Mouse (Mus musculus) kidney, postnatal 0 days (tissue): ENCODE data around the gene Gna14. TPM values are rescaled to one million over a fixed set of nuclear protein-coding genes. Genes with fewer than 3 reads are reported as not detected.

ENCODE experiments used
- ATAC-seq: fragments of 200-750 bp; cut with Nextera tagmentation; replicated peaks from 2 replicates; pipeline ENCODE4 v1.8.0; 2017; ENCODE audit warnings: low read depth, moderate number of reproducible peaks, moderate TSS enrichment, moderate library complexity; ENCODE audit not compliant: low FRiP score
- DNase-seq: peaks from one replicate; pipeline ENCODE4 v3.0.0-alpha.2; 2016; ENCODE audit warnings: low spot score
- H3K27ac ChIP-seq: fragments of 300-500 bp; sonication (generic); 2 replicates; pipeline ENCODE4 v1.5.1; 2014; ENCODE audit warnings: mild to moderate bottlenecking
- H3K27me3 ChIP-seq: fragments of 300-500 bp; sonication (generic); 2 replicates; pipeline ENCODE4 v1.6.1; 2014; ENCODE audit warnings: low read length, mixed read lengths; ENCODE audit not compliant: insufficient read depth
- H3K36me3 ChIP-seq: fragments of 300-500 bp; sonication (generic); 2 replicates; pipeline ENCODE4 v1.6.1; 2014; ENCODE audit warnings: low read length, mixed read lengths; ENCODE audit not compliant: insufficient read depth
- H3K4me1 ChIP-seq: fragments of 300-500 bp; sonication (generic); replicated peaks from 2 replicates; pipeline ENCODE4 v1.6.1; 2014; ENCODE audit warnings: antibody characterized with exemption, low read length, mixed read lengths; ENCODE audit not compliant: insufficient read depth
- H3K4me2 ChIP-seq: fragments of 300-500 bp; sonication (generic); 2 replicates; pipeline ENCODE4 v1.6.1; 2014; ENCODE audit warnings: mild to moderate bottlenecking, low read length, moderate library complexity, mixed read lengths
- H3K4me3 ChIP-seq: fragments of 300-500 bp; sonication (generic); replicated peaks from 2 replicates; pipeline ENCODE4 v1.5.1; 2014; ENCODE audit warnings: low read depth, low read length
- H3K9ac ChIP-seq: fragments of 300-500 bp; sonication (generic); 2 replicates; pipeline ENCODE4 v1.6.1; 2014; ENCODE audit warnings: low read depth, low read length
- H3K9me3 ChIP-seq: fragments of 300-500 bp; sonication (generic); replicated peaks from 2 replicates; pipeline ENCODE4 v1.6.1; 2016; ENCODE audit warnings: low read length, inconsistent platforms, mixed read lengths
- CTCF ChIP-seq: IDR thresholded peaks from 2 replicates; pipeline ENCODE4 v1.5.1; 2016; ENCODE audit warnings: antibody characterized with exemption, low read depth, mild to moderate bottlenecking, moderate library complexity
- WGBS: fragments of 180-500 bp; shearing (Covaris S2); extraction: QIAGEN DNeasy Blood & Tissue Kit; methylation state at CpG from one replicate; pipeline ENCODE4 v1.1.7; 2014; 5-methylcytosine and 5-hydroxymethylcytosine counted together
- polyA plus RNA-seq: library from polyadenylated mRNA; unstranded; fragments of >200 nt; fragmentation: Nextera tagmentation; extraction: Ambion mirVana; gene quantifications from 2 replicates; pipeline ENCODE4 v1.2.1, GENCODE M21; 2015

The Gna14 gene
- polyA plus RNA-seq, 1 experiment from 2014 or later: 9.8 TPM

- Histone ChIP-seq H3K9ac (no peak overlapping the region), H3K36me3 (no peaks in the 10 kb centered on the region), H3K27me3 (no peaks in the 10 kb centered on the region), H3K9me3 (no peaks in the 10 kb centered on the region), H3K4me2 (no peak overlapping the region), H3K4me3 (no peak overlapping the region), H3K27ac (no peak overlapping the region), H3K4me1 (no peaks in the 10 kb centered on the region)
- 91% methylated on average over 14 of the region's 14 CpGs for WGBS
- no peak for TF ChIP-seq CTCF
- ATAC-seq (no peak), DNase-seq (no peak)
Observed at GRCm38 (mm10) chr19:16460831-16461230, 25.3 kb downstream of the Gna14 start.

- Histone ChIP-seq H3K36me3 (no peaks in the 10 kb centered on the region), H3K27ac (no peak overlapping the region), H3K4me2 (no peak overlapping the region), H3K9me3 (no peaks in the 10 kb centered on the region), H3K4me3 (no peak overlapping the region), H3K9ac (no peak overlapping the region), H3K4me1 (no peaks in the 10 kb centered on the region), H3K27me3 (no peaks in the 10 kb centered on the region)
- 68% methylated on average over 9 of the region's 9 CpGs for WGBS
- ATAC-seq (no peak), DNase-seq (no peak)
- TF ChIP-seq CTCF: no peak
Observed at GRCm38 (mm10) chr19:16462461-16462860, 26.9 kb downstream of the Gna14 start.

- H3K27ac ChIP-seq: no peak overlapping the region
- ATAC-seq (no peak), DNase-seq (no peak)
- no peak overlapping the region for H3K4me2 ChIP-seq
- H3K4me3 ChIP-seq: no peak overlapping the region
- H3K9me3 ChIP-seq: no peaks in the 10 kb centered on the region
- 76% methylated on average over 4 of the region's 4 CpGs for WGBS
- H3K27me3 ChIP-seq: no peaks in the 10 kb centered on the region
- H3K9ac ChIP-seq: no peak overlapping the region
- H3K36me3 ChIP-seq: no peaks in the 10 kb centered on the region
- no peaks in the 10 kb centered on the region for H3K4me1 ChIP-seq
- no peak for TF ChIP-seq CTCF
Observed at GRCm38 (mm10) chr19:16464730-16465129, 29.2 kb downstream of the Gna14 start.

- 22% methylated on average over 2 of the region's 2 CpGs for WGBS
- H3K36me3 ChIP-seq: no peaks in the 10 kb centered on the region
- no peak overlapping the region for H3K4me3 ChIP-seq
- H3K27me3 ChIP-seq: no peaks in the 10 kb centered on the region
- no peaks in the 10 kb centered on the region for H3K4me1 ChIP-seq
- H3K9ac ChIP-seq: no peak overlapping the region
- H3K9me3 ChIP-seq: no peaks in the 10 kb centered on the region
- no peak overlapping the region for H3K27ac ChIP-seq
- ATAC-seq: no peak
- TF ChIP-seq CTCF: no peak
- DNase-seq: no peak
- no peak overlapping the region for H3K4me2 ChIP-seq
Observed at GRCm38 (mm10) chr19:16468756-16469374, 33.3 kb downstream of the Gna14 start.

- no peaks in the 10 kb centered on the region for H3K36me3 ChIP-seq
- ATAC-seq (no peak), DNase-seq (no peak)
- H3K27ac ChIP-seq: no peak overlapping the region
- TF ChIP-seq CTCF: no peak
- no peaks in the 10 kb centered on the region for H3K27me3 ChIP-seq
- no peak overlapping the region for H3K4me2 ChIP-seq
- H3K9ac ChIP-seq: no peak overlapping the region
- H3K4me1 ChIP-seq: no peaks in the 10 kb centered on the region
- no peak overlapping the region for H3K4me3 ChIP-seq
- 90% methylated on average over 5 of the region's 5 CpGs for WGBS
- no peaks in the 10 kb centered on the region for H3K9me3 ChIP-seq
Observed at GRCm38 (mm10) chr19:16472655-16473054, 37.1 kb downstream of the Gna14 start.

- H3K36me3 ChIP-seq: no peaks in the 10 kb centered on the region
- no peak overlapping the region for H3K27ac ChIP-seq
- H3K4me2 ChIP-seq: no peak overlapping the region
- ATAC-seq (no peak), DNase-seq (no peak)
- H3K27me3 ChIP-seq: no peaks in the 10 kb centered on the region
- TF ChIP-seq CTCF: no peak
- H3K4me3 ChIP-seq: no peak overlapping the region
- 82% methylated on average over 12 of the region's 12 CpGs for WGBS
- no peak overlapping the region for H3K9ac ChIP-seq
- no peaks in the 10 kb centered on the region for H3K9me3 ChIP-seq
- no peaks in the 10 kb centered on the region for H3K4me1 ChIP-seq
Observed at GRCm38 (mm10) chr19:16477314-16477946, 41.9 kb downstream of the Gna14 start.
